ENCODE assay signal across 22 mouse cellular contexts in genomic region chr6:15370827-15371226, GRCm38 (mm10).
DNase-seq lines count a peak whose midpoint lies in the region; ATAC-seq and TF ChIP-seq lines count a peak whose summit lies in the region.
"Had no signal": no experiment of that assay in that cellular context is flagged by ENCODE, and none has a peak within 500 bp of the region (broad histone marks: within the 10 kb centered on the region; RNA-seq: fewer than 3 reads in every experiment).

No protein-coding gene starts in this region.

- no peak overlapping the region for H3K4me2 ChIP-seq in hindbrain, postnatal 0 days (ENCODE audit: low read depth, low read length)
- no peak overlapping the region for H3K4me2 ChIP-seq in midbrain, embryonic 11.5 days
- H3K4me2 ChIP-seq in midbrain, embryonic 15.5 days, result no peak overlapping the region
- H3K4me2 ChIP-seq in liver, embryonic 12.5 days, result no peak overlapping the region
- no peak overlapping the region for H3K4me2 ChIP-seq in heart, embryonic 11.5 days
- H3K4me2 ChIP-seq: embryonic facial prominence, embryonic 12.5 days; heart, embryonic 12.5 days; hindbrain, embryonic 12.5 days had no signal

- 81% methylated on average over 4 of the region's 4 CpGs for WGBS in hindbrain, embryonic 10.5 days
- WGBS in hindbrain, postnatal 0 days, result 65% methylated on average over 4 of the region's 4 CpGs
- 69% methylated on average over 4 of the region's 4 CpGs for WGBS in midbrain, embryonic 11.5 days
- WGBS in midbrain, embryonic 15.5 days, result 57% methylated on average over 4 of the region's 4 CpGs
- 66% methylated on average over 4 of the region's 4 CpGs for WGBS in liver, embryonic 12.5 days (ENCODE audit: insufficient replicate concordance)
- 73% methylated on average over 4 of the region's 4 CpGs for WGBS in heart, embryonic 11.5 days (ENCODE audit: insufficient replicate concordance)

- H3K9me3 ChIP-seq in hindbrain, embryonic 10.5 days, result no peaks in the 10 kb centered on the region
- no peaks in the 10 kb centered on the region for H3K9me3 ChIP-seq in hindbrain, postnatal 0 days (ENCODE audit: low read length)
- H3K9me3 ChIP-seq in midbrain, embryonic 11.5 days (ENCODE audit: control insufficient read depth, low read length), result no peaks in the 10 kb centered on the region
- no peaks in the 10 kb centered on the region for H3K9me3 ChIP-seq in midbrain, embryonic 15.5 days
- H3K9me3 ChIP-seq in liver, embryonic 12.5 days (replicated peaks), result no peaks in the 10 kb centered on the region
- no peaks in the 10 kb centered on the region for H3K9me3 ChIP-seq in heart, embryonic 11.5 days (replicated peaks; ENCODE audit: control insufficient read depth, low read length)
- H3K9me3 ChIP-seq: embryonic facial prominence, embryonic 12.5 days; heart, embryonic 12.5 days; hindbrain, embryonic 12.5 days had no signal

- DNase-seq in hindbrain, embryonic 10.5 days (ENCODE audit: low spot score), result no peak
- no peak for DNase-seq in hindbrain, postnatal 0 days (ENCODE audit: low spot score)
- DNase-seq in Muller cell, postnatal 12 days (ENCODE audit: inconsistent ontology term), result peak; percentile 1
- peak; percentile 89 for DNase-seq in midbrain, embryonic 11.5 days (ENCODE audit: low spot score, missing footprints)
- no peak for DNase-seq in cerebellum, adult 9-10 months
- DNase-seq: adrenal gland, adult 2 months; adrenal gland, postnatal 36 days; cerebellum, adult 2 months; cerebellum, postnatal 14 days; embryo, embryonic 11 days; gastrocnemius, postnatal 36 days; heart, adult 2 months; heart, postnatal 36 days had no signal

- no peak for TF ChIP-seq CTCF in hindbrain, postnatal 0 days (IDR thresholded peaks at IDR 0.05; ENCODE audit: low read depth)

- H3K9ac ChIP-seq in hindbrain, postnatal 0 days (replicated peaks; ENCODE audit: low read length), result no peak overlapping the region
- no peak overlapping the region for H3K9ac ChIP-seq in midbrain, embryonic 11.5 days (ENCODE audit: low read length)
- no peak overlapping the region for H3K9ac ChIP-seq in midbrain, embryonic 15.5 days
- no peak overlapping the region for H3K9ac ChIP-seq in liver, embryonic 12.5 days
- H3K9ac ChIP-seq in heart, embryonic 11.5 days (ENCODE audit: low read depth, low read length), result no peak overlapping the region
- H3K9ac ChIP-seq: embryonic facial prominence, embryonic 12.5 days; heart, embryonic 12.5 days; hindbrain, embryonic 12.5 days had no signal

- ATAC-seq in hindbrain, postnatal 0 days, result no peak
- peak; percentile 51; the same call in 1 of the 2 replicates for ATAC-seq in midbrain, embryonic 11.5 days (ENCODE audit: low FRiP score)
- 0 out of 2 replicates have a peak, but pooled peaks have one; percentile 34 for ATAC-seq in midbrain, embryonic 15.5 days (replicated peaks)
- ATAC-seq in liver, embryonic 12.5 days, result no peak
- no peak for ATAC-seq in heart, embryonic 11.5 days (replicated peaks; ENCODE audit: insufficient number of reproducible peaks, low FRiP score, low TSS enrichment)
- ATAC-seq: forebrain, embryonic 14.5 days; intestine, embryonic 16.5 days had no signal

- H3K36me3 ChIP-seq in hindbrain, embryonic 10.5 days, result no peaks in the 10 kb centered on the region
- H3K36me3 ChIP-seq in hindbrain, postnatal 0 days (ENCODE audit: insufficient read depth, low read length), result no peaks in the 10 kb centered on the region
- no peaks in the 10 kb centered on the region for H3K36me3 ChIP-seq in midbrain, embryonic 11.5 days (ENCODE audit: control insufficient read depth, insufficient read depth, low read length)
- H3K36me3 ChIP-seq in midbrain, embryonic 15.5 days (replicated peaks), result no peaks in the 10 kb centered on the region
- H3K36me3 ChIP-seq in liver, embryonic 12.5 days, result no peaks in the 10 kb centered on the region
- H3K36me3 ChIP-seq in heart, embryonic 11.5 days (ENCODE audit: control insufficient read depth, insufficient read depth, low read length), result no peaks in the 10 kb centered on the region
- H3K36me3 ChIP-seq: embryonic facial prominence, embryonic 12.5 days; heart, embryonic 12.5 days; hindbrain, embryonic 12.5 days had no signal

- peaks cover 29% of the 10 kb centered on the region for H3K4me1 ChIP-seq in hindbrain, embryonic 10.5 days (replicated peaks)
- H3K4me1 ChIP-seq in hindbrain, postnatal 0 days (ENCODE audit: insufficient read depth, low read length), result no peaks in the 10 kb centered on the region
- H3K4me1 ChIP-seq in midbrain, embryonic 11.5 days (ENCODE audit: control insufficient read depth, insufficient read depth, low read length), result peaks cover 21% of the 10 kb centered on the region
- H3K4me1 ChIP-seq in midbrain, embryonic 15.5 days, result peaks cover 17% of the 10 kb centered on the region
- H3K4me1 ChIP-seq in liver, embryonic 12.5 days, result no peaks in the 10 kb centered on the region
- H3K4me1 ChIP-seq in heart, embryonic 11.5 days (ENCODE audit: control insufficient read depth, insufficient read depth, low read length), result no peaks in the 10 kb centered on the region
- H3K4me1 ChIP-seq: heart, embryonic 12.5 days had no signal

- no peak overlapping the region for H3K4me3 ChIP-seq in hindbrain, embryonic 10.5 days
- H3K4me3 ChIP-seq in hindbrain, postnatal 0 days (ENCODE audit: low read length), result no peak overlapping the region
- H3K4me3 ChIP-seq in midbrain, embryonic 11.5 days (ENCODE audit: low read depth, low read length), result no peak overlapping the region
- H3K4me3 ChIP-seq in midbrain, embryonic 15.5 days, result no peak overlapping the region
- H3K4me3 ChIP-seq in liver, embryonic 12.5 days, result no peak overlapping the region
- no peak overlapping the region for H3K4me3 ChIP-seq in heart, embryonic 11.5 days (ENCODE audit: low read depth, low read length)
- H3K4me3 ChIP-seq: embryonic facial prominence, embryonic 12.5 days; heart, adult 2 months; heart, embryonic 12.5 days; hindbrain, embryonic 12.5 days had no signal

- no peaks in the 10 kb centered on the region for H3K27me3 ChIP-seq in hindbrain, embryonic 10.5 days (ENCODE audit: insufficient read depth, poor library complexity, severe bottlenecking)
- no peaks in the 10 kb centered on the region for H3K27me3 ChIP-seq in hindbrain, postnatal 0 days (ENCODE audit: insufficient read depth, low read length)
- no peaks in the 10 kb centered on the region for H3K27me3 ChIP-seq in midbrain, embryonic 11.5 days (ENCODE audit: control insufficient read depth, insufficient read depth, low read length)
- H3K27me3 ChIP-seq in midbrain, embryonic 15.5 days (replicated peaks), result no peaks in the 10 kb centered on the region
- H3K27me3 ChIP-seq in liver, embryonic 12.5 days (replicated peaks), result no peaks in the 10 kb centered on the region
- no peaks in the 10 kb centered on the region for H3K27me3 ChIP-seq in heart, embryonic 11.5 days (ENCODE audit: control insufficient read depth, insufficient read depth, low read length)
- H3K27me3 ChIP-seq: CH12.LX; embryonic facial prominence, embryonic 12.5 days; heart, embryonic 12.5 days; hindbrain, embryonic 12.5 days had no signal

- 0 out of 2 replicates have a peak overlapping the region, but pooled peaks have one; percentile 45 for H3K27ac ChIP-seq in hindbrain, embryonic 10.5 days
- H3K27ac ChIP-seq in hindbrain, postnatal 0 days, result no peak overlapping the region
- H3K27ac ChIP-seq in midbrain, embryonic 11.5 days (ENCODE audit: low read depth, low read length), result peak overlapping the region; percentile 20; the same call in 1 of the 2 replicates
- H3K27ac ChIP-seq in midbrain, embryonic 15.5 days, result no peak overlapping the region
- no peak overlapping the region for H3K27ac ChIP-seq in liver, embryonic 12.5 days
- H3K27ac ChIP-seq in heart, embryonic 11.5 days (ENCODE audit: low read depth, low read length), result no peak overlapping the region
- H3K27ac ChIP-seq: heart, adult 2 months had no signal

Comparison
In these comparisons a context has a peak if more than half of its experiments do, and no peak if none do; other contexts are left out.
1. H3K27ac ChIP-seq: peak in hindbrain, embryonic 10.5 days (single experiment) and midbrain, embryonic 11.5 days (single experiment); none in hindbrain, postnatal 0 days (single experiment), midbrain, embryonic 15.5 days (single experiment), liver, embryonic 12.5 days (single experiment) and heart, embryonic 11.5 days (single experiment).
2. DNase-seq: peak in Muller cell, postnatal 12 days (single experiment) and midbrain, embryonic 11.5 days (single experiment); none in hindbrain, embryonic 10.5 days (single experiment), hindbrain, postnatal 0 days (single experiment) and cerebellum, adult 9-10 months (single experiment).
3. ATAC-seq: peak in midbrain, embryonic 11.5 days (single experiment) and midbrain, embryonic 15.5 days (single experiment); none in hindbrain, postnatal 0 days (single experiment), liver, embryonic 12.5 days (single experiment) and heart, embryonic 11.5 days (single experiment).